Mouse (Mus musculus) CD4-positive naive resting alpha-beta T cell, adult 57 days (primary cell): ENCODE results near the gene Tmem255b. TPM values are rescaled to one million over a fixed set of nuclear protein-coding genes. Genes with fewer than 3 reads are reported as not detected.

Source experiments
- total RNA-seq: library from RNA; stranded (reverse); gene quantifications from one replicate; pipeline ENCODE4 v1.2.4, GENCODE M21; 2023

Gene Tmem255b
- total RNA-seq, result not detected

GRCm38 (mm10) chr8:13434889-13435288, at the start of gene Tmem255b:
Gene Tmem255b, plus strand, starts transcription at chr8:13435189.

GRCm38 (mm10) chr8:13396725-13397124, 38.3 kb upstream of the Tmem255b start, which contains the start of gene Atp4b:
Gene Atp4b, minus strand, starts transcription at chr8:13396825.

GRCm38 (mm10) chr8:13404666-13405131, 30.3 kb upstream of the Tmem255b start, which contains the start of gene Grk1:
Gene Grk1, plus strand, starts transcription at chr8:13405081.

GRCm38 (mm10) chr8:13493858-13494631, 59.1 kb downstream of the Tmem255b start, which contains the start of gene Gas6:
Gene Gas6, minus strand, starts transcription at chr8:13494490.

Other genes with a start within 250 kb of the Tmem255b start
- gene Grtp1, start 234.6 kb upstream of the Tmem255b start, total RNA-seq, result not detected
- gene Adprhl1, start 181.0 kb upstream of the Tmem255b start, total RNA-seq, result not detected
- gene Dcun1d2, start 147.1 kb upstream of the Tmem255b start, total RNA-seq, result 19.9 TPM
- 21.3 TPM for gene Tmco3, start 147.0 kb upstream of the Tmem255b start, total RNA-seq
- 34.8 TPM for gene Tfdp1, start 96.4 kb upstream of the Tmem255b start, total RNA-seq
- not detected for gene Atp4b, start 38.4 kb upstream of the Tmem255b start, total RNA-seq
- 0.12 TPM for gene Grk1, start 30.1 kb upstream of the Tmem255b start, total RNA-seq
- 8.1 TPM for gene Gas6, start 59.3 kb downstream of the Tmem255b start, total RNA-seq
- 7.7 TPM for gene 1700029H14Rik, start 127.3 kb downstream of the Tmem255b start, total RNA-seq
- gene Rasa3, start 242.4 kb downstream of the Tmem255b start, total RNA-seq, result 364 TPM